Mouse (Mus musculus) urinary bladder, postnatal 25 days (tissue): ENCODE measurements at regions not wholly inside any gene's neighbourhood (a gene's known extent, or its start where the extent isn't known, plus 50 kb on each side); places are given as distances from the start of the nearest gene placed in this dataset.

Experiments used
- DNase-seq: peaks from one replicate; pipeline ENCODE4 v3.0.0; 2022; ENCODE audit warnings: low spot score

- DNase-seq = no peak
Measured at GRCm38 (mm10) chr15:25129572-25129971, 284.0 kb downstream of the Basp1 start.

GRCm38 (mm10) chr15:25120441-25120840 lies 293.1 kb downstream of the Basp1 start:
- DNase-seq = no peak

- DNase-seq = peak; percentile 8
Measured at GRCm38 (mm10) chr15:25117980-25118379, 295.6 kb downstream of the Basp1 start.

GRCm38 (mm10) chr15:25102727-25103126 lies 310.8 kb downstream of the Basp1 start:
- no peak for DNase-seq

- DNase-seq = no peak
Measured at GRCm38 (mm10) chr15:25093758-25094157, 319.8 kb downstream of the Basp1 start.

GRCm38 (mm10) chr15:25069701-25070100 lies 343.9 kb downstream of the Basp1 start:
- DNase-seq = no peak

GRCm38 (mm10) chr15:25059347-25059746 lies 354.2 kb downstream of the Basp1 start:
- no peak for DNase-seq

GRCm38 (mm10) chr15:25047875-25048274 lies 365.7 kb downstream of the Basp1 start:
- peak; percentile 47 for DNase-seq

- no peak for DNase-seq
Measured at GRCm38 (mm10) chr15:25046514-25047138, 366.9 kb downstream of the Basp1 start.

GRCm38 (mm10) chr15:25036231-25036630 lies 377.3 kb downstream of the Basp1 start:
- DNase-seq = no peak

GRCm38 (mm10) chr15:25027865-25028264 lies 385.7 kb downstream of the Basp1 start:
- no peak for DNase-seq

- DNase-seq = no peak
Measured at GRCm38 (mm10) chr15:25026786-25027461, 386.6 kb downstream of the Basp1 start.

GRCm38 (mm10) chr15:25026351-25026750 lies 387.2 kb downstream of the Basp1 start:
- DNase-seq = no peak

GRCm38 (mm10) chr15:25020916-25021315 lies 392.6 kb downstream of the Basp1 start:
- no peak for DNase-seq

- DNase-seq = no peak
Measured at GRCm38 (mm10) chr15:25019352-25019941, 394.1 kb downstream of the Basp1 start.

GRCm38 (mm10) chr15:25018937-25019336 lies 394.6 kb downstream of the Basp1 start:
- no peak for DNase-seq

- DNase-seq = no peak
Measured at GRCm38 (mm10) chr15:25007720-25008119, 405.8 kb downstream of the Basp1 start.

- DNase-seq = no peak
Measured at GRCm38 (mm10) chr15:25000171-25000570, 413.4 kb downstream of the Basp1 start.

- DNase-seq = no peak
Measured at GRCm38 (mm10) chr15:24993325-24993673, 420.3 kb downstream of the Basp1 start.

- no peak for DNase-seq
Measured at GRCm38 (mm10) chr15:24992665-24993324, 420.8 kb downstream of the Basp1 start.

- DNase-seq = no peak
Measured at GRCm38 (mm10) chr15:24990082-24990786, 423.3 kb downstream of the Basp1 start.

- DNase-seq = no peak
Measured at GRCm38 (mm10) chr15:24980841-24981240, 432.7 kb downstream of the Basp1 start.
